Mouse (Mus musculus) neural tube, embryonic 15.5 days (tissue): ENCODE data around the gene Cebpe. TPM values are rescaled to one million over a fixed set of nuclear protein-coding genes. Genes with fewer than 3 reads are reported as not detected.

Experiments
- ATAC-seq: fragments of 200-750 bp; cut with Nextera tagmentation; 2 replicates; pipeline ENCODE4 v1.8.0; 2017; ENCODE audit warnings: mild to moderate bottlenecking, moderate TSS enrichment, moderate library complexity; ENCODE audit not compliant: low FRiP score
- H3K27ac ChIP-seq: fragments of 300-500 bp; sonication (generic); replicated peaks from 2 replicates; pipeline ENCODE4 v1.5.1; 2015; ENCODE audit warnings: mild to moderate bottlenecking, inconsistent platforms
- H3K27me3 ChIP-seq: fragments of 300-500 bp; sonication (generic); replicated peaks from 2 replicates; pipeline ENCODE4 v1.6.1; 2015; ENCODE audit warnings: inconsistent platforms
- H3K36me3 ChIP-seq: fragments of 300-500 bp; sonication (generic); 2 replicates; pipeline ENCODE4 v1.6.1; 2015; ENCODE audit warnings: inconsistent platforms
- H3K4me1 ChIP-seq: fragments of 300-500 bp; sonication (generic); 2 replicates; pipeline ENCODE4 v1.6.1; 2015; ENCODE audit warnings: inconsistent platforms
- H3K4me2 ChIP-seq: fragments of 300-500 bp; sonication (generic); 2 replicates; pipeline ENCODE4 v1.6.1; 2015; ENCODE audit warnings: inconsistent platforms, mild to moderate bottlenecking, moderate library complexity
- H3K4me3 ChIP-seq: fragments of 300-500 bp; sonication (generic); replicated peaks from 2 replicates; pipeline ENCODE4 v1.5.1; 2015; ENCODE audit warnings: mild to moderate bottlenecking, inconsistent platforms
- H3K9ac ChIP-seq: fragments of 300-500 bp; sonication (generic); replicated peaks from 2 replicates; pipeline ENCODE4 v1.6.1; 2015; ENCODE audit warnings: mild to moderate bottlenecking, inconsistent platforms
- H3K9me3 ChIP-seq: fragments of 300-500 bp; sonication (generic); replicated peaks from 2 replicates; pipeline ENCODE4 v1.6.1; 2016; ENCODE audit warnings: inconsistent platforms
- WGBS: fragments of 180-500 bp; shearing (Covaris S2); methylation state at CpG from one replicate; pipeline ENCODE4 v1.1.7; 2015; ENCODE audit warnings: mixed read lengths; 5-methylcytosine and 5-hydroxymethylcytosine counted together
- polyA plus RNA-seq: library from polyadenylated mRNA; unstranded; fragments of >200 nt; fragmentation: Nextera tagmentation; extraction: Ambion mirVana; gene quantifications from 2 replicates; pipeline ENCODE4 v1.2.1, GENCODE M21; 2015

Cebpe gene
- polyA plus RNA-seq, 1 experiment from 2014 or later, result 0.12 TPM

DNA sequence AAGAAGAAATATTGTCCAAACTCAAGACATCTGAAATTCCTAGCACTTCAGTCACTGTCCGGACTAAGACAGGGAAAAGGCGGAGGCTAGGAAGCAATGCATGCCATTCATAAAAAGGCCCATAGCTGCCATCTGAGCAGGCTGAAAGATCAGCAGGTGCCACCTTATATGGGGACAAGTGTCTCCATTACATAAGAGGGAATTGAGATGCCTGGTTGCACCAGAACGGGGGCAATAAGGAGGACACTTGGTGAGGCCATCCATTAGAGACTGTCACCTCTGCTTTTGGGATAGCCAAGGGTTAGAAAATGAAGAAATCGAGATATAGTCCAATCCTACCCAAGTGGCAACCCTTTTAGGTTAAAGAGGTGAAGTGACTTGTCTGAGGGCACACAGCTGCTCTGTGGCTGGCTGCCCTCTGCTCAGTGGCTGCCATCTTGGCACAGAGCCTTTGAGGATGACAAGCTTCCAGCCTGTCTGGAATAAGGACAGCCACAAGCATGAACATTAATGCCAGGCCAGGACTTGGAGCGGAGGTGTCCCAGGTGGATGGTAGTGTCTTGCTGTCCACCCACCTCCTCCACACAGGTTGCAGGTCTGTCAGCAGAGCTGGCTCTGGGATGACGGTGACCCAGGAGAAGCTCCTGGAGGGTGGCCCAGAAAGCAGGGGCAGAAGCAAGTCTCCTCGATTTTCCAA lies 8.8 kb upstream of the Cebpe start:
- ATAC-seq, result no peak
- H3K9ac ChIP-seq, result no peak overlapping the region
- 88% methylated on average over 7 of the region's 7 CpGs for WGBS

DNA sequence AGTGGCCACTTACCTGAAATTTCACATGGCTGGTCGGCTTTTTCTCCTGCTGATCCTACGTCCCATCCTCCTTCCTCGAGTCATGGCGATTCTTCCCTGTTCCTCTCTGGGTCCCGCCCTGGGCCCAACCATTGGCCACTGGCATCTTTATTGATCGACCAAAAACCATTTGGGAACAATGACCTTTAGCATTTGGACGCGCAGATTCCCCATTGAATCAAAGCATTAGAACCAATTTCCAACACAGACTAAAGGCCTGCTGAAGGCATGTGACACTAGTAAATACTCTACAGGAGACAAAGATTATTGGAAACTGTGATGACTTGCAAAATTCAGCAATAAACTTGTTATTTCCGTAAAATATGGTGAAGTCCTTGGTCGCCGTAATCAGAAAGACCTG lies 8.1 kb upstream of the Cebpe start:
- Histone ChIP-seq H3K27ac (no peak overlapping the region), H3K36me3 (no peaks in the 10 kb centered on the region), H3K4me2 (no peak overlapping the region), H3K9ac (no peak overlapping the region), H3K9me3 (no peaks in the 10 kb centered on the region), H3K27me3 (no peaks in the 10 kb centered on the region), H3K4me3 (no peak overlapping the region), H3K4me1 (peaks cover 4% of the 10 kb centered on the region)
- ATAC-seq, result no peak
- 95% methylated on average over 11 of the region's 11 CpGs for WGBS

More for the DNA sequence above, 8.8 kb upstream of the Cebpe start:
- H3K9me3 ChIP-seq, result no peaks in the 10 kb centered on the region
- no peak overlapping the region for H3K27ac ChIP-seq
- H3K4me3 ChIP-seq, result no peak overlapping the region
- H3K4me1 ChIP-seq, result no peaks in the 10 kb centered on the region
- H3K27me3 ChIP-seq, result no peaks in the 10 kb centered on the region
- no peak overlapping the region for H3K4me2 ChIP-seq
- H3K36me3 ChIP-seq, result no peaks in the 10 kb centered on the region

DNA sequence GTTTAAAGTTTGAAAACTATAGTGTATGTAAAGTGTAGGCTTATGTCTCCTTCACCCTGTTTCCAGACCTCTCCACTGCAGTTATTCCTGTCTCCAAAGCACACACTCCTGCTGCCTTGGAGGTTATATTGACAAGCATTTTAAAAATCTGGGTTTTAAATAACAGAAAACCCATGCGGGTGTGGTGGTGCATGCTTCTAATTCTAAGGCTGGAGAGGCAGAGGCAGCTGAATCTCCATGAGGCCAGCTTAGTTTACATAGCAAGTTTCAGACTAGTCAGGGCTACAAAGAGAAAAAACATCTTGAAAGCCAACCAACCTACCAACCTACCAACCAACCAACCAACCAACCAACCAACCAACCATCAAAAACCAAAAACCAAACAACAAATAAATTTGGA lies 3.4 kb upstream of the Cebpe start:
- Histone ChIP-seq H3K27me3 (no peaks in the 10 kb centered on the region), H3K4me2 (peak overlapping the region; percentile 78), H3K4me3 (no peak overlapping the region; the same call in 1 of the 2 replicates), H3K36me3 (no peaks in the 10 kb centered on the region), H3K9ac (peak overlapping the region; percentile 51; the same call in 1 of the 2 replicates), H3K9me3 (no peaks in the 10 kb centered on the region), H3K4me1 (peaks cover 12% of the 10 kb centered on the region), H3K27ac (0 out of 2 replicates have a peak overlapping the region, but pooled peaks have one; percentile 70)
- ATAC-seq, result no peak
- WGBS, result 79% methylated on average over 1 of the region's 1 CpGs

DNA sequence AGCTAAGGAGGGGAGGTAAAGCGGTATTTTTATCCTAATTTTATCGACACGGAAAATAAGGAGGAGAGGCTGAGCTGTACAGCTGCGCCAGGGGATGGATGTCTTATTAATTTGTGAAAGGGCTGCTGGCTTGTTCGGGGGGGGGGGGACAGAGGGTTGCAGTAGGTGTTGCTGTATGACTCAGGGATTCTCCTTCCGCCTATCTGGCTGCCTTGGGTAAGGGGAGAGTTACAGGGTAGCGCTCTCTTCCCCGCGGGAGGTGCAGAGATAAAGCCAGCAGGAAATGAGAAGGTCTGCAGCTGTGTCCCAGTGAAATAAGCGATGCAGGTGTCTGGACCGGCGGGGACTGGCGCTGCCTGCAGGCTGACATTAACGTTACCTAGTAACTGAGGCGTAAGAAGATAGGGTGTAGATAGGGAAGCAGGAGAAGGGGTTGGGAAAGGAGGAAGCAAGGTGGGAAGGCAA lies 2.7 kb upstream of the Cebpe start:
- no peaks in the 10 kb centered on the region for H3K27me3 ChIP-seq
- peak overlapping the region; percentile 78 for H3K4me2 ChIP-seq
- WGBS, result 2% methylated on average over 15 of the region's 15 CpGs
- peak overlapping the region; percentile 70 for H3K27ac ChIP-seq
- peak overlapping the region; percentile 47 for H3K4me3 ChIP-seq
- peak overlapping the region; percentile 51 for H3K9ac ChIP-seq
- peaks cover 12% of the 10 kb centered on the region for H3K4me1 ChIP-seq
- peak; percentile 74 for ATAC-seq
- no peaks in the 10 kb centered on the region for H3K36me3 ChIP-seq
- no peaks in the 10 kb centered on the region for H3K9me3 ChIP-seq

DNA sequence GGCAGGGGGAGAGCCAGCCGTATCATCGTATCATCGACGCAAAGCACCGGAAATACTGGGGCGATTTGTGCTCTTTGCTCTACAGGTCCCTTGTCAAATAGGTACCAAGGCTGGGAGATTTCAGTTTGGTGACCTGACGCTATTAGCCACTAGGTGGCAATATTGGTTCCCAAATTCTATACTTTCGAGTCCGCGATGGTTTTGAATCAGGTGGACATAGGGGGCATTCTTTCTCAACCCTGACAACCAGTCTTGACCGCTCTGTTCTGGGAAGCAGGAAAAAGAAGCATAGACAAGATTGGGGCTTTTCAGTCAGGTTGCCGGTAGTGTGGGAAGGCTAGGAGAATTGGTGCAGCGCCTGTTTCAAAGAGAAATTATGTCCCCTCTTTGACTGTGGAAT lies 2.1 kb upstream of the Cebpe start:
- Histone ChIP-seq H3K9me3 (no peaks in the 10 kb centered on the region), H3K9ac (peak overlapping the region; percentile 51), H3K4me2 (peak overlapping the region; percentile 78), H3K27me3 (no peaks in the 10 kb centered on the region), H3K4me3 (peak overlapping the region; percentile 47), H3K36me3 (no peaks in the 10 kb centered on the region), H3K27ac (peak overlapping the region; percentile 70), H3K4me1 (peaks cover 12% of the 10 kb centered on the region)
- peak; percentile 82 for ATAC-seq
- WGBS, result under 1% methylated on average over 13 of the region's 13 CpGs

DNA sequence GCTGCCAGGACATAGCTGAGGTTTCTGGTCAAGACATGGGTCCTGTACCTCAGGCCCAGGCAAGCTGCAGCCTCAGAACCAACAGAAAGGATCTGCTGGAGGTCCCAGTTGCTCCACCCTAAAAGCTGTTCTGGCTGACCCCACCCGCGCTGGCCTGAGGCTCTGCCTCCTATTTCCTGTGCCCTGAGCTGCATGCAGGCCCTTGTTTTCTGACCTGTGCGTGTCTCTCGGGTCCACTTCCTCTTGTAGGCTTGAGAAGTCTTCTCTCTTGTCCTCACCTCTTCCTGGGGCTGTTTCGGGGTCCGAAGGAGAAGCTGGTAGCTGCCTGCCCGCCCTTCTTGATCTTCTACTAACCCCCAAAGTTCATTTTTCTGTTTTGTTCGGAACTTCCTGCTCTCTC lies 887 bp upstream of the Cebpe start:
- peaks cover 12% of the 10 kb centered on the region for H3K4me1 ChIP-seq
- H3K9me3 ChIP-seq, result no peaks in the 10 kb centered on the region
- H3K27ac ChIP-seq, result no peak overlapping the region
- H3K36me3 ChIP-seq, result no peaks in the 10 kb centered on the region
- no peak for ATAC-seq
- 79% methylated on average over 8 of the region's 8 CpGs for WGBS
- H3K9ac ChIP-seq, result no peak overlapping the region
- no peaks in the 10 kb centered on the region for H3K27me3 ChIP-seq
- H3K4me2 ChIP-seq, result no peak overlapping the region
- no peak overlapping the region for H3K4me3 ChIP-seq

DNA sequence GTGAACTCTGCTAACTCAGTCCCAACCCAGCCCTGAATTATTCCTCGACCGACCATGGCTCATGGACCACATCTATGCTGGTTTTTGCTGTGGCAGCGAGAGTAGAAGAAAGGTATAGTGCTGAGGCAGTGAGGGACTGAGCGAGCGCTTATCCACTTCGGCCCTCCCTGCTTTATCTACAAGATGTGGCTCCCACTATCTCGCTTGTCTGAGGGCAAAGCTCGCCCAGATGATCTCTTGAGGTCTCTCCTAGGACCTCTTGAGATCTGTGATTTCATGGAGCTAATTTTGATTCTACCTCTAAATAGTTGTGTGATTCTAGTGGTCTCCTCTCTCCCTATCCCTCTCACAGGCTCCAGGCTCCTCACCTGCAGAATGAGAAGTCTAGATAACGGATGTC lies 2.9 kb downstream of the Cebpe start:
- Histone ChIP-seq H3K27ac (no peak overlapping the region), H3K9ac (no peak overlapping the region), H3K4me2 (no peak overlapping the region), H3K36me3 (no peaks in the 10 kb centered on the region), H3K4me3 (no peak overlapping the region), H3K9me3 (no peaks in the 10 kb centered on the region), H3K27me3 (no peaks in the 10 kb centered on the region), H3K4me1 (peaks cover 2% of the 10 kb centered on the region; the same call in 1 of the 2 replicates)
- WGBS, result 88% methylated on average over 9 of the region's 9 CpGs
- no peak for ATAC-seq

DNA sequence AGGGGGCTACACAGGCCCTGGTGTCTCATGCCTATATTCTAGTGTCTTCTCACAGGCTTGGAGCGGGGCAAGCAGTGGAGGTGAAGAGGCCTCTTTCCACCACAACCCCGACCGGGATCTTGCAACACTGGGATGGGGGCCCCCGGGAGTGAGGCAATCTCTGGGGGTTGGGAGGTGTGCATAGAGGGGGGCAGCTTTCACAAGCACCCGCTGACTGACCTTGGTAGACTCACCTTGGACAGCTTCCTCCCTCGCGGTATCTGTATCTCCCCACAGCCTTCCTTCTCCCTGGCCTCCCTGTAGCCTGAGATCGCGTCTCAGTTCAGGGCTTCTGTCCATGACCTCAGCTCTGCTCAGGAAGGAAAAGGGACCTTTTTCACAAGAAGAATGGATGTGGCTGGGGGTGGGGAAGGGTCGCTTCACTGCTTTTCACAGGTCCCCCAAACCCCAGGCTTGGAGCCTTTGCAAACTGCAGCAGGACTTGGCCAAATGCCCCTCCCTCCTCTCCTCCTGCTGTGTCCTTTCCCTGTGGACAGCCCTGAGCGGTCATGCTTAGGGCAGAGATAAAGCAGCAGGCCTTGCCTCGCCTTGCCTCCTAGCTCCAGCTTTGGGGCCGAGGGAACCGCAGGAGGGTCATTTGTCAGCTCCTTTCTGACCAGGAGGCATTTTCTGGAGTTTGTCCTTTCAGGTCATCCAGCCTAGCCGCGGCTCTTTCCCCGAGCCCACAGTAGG lies 5.2 kb downstream of the Cebpe start:
- no peaks in the 10 kb centered on the region for H3K9me3 ChIP-seq
- H3K27me3 ChIP-seq, result 0 out of 2 replicates have a peak, but pooled peaks cover 12% of the 10 kb centered on the region
- no peak overlapping the region for H3K4me2 ChIP-seq
- H3K9ac ChIP-seq, result no peak overlapping the region
- H3K27ac ChIP-seq, result no peak overlapping the region
- no peak overlapping the region for H3K4me3 ChIP-seq
- H3K4me1 ChIP-seq, result no peaks in the 10 kb centered on the region
- ATAC-seq, result no peak
- WGBS, result 69% methylated on average over 17 of the region's 17 CpGs
- H3K36me3 ChIP-seq, result no peaks in the 10 kb centered on the region

DNA sequence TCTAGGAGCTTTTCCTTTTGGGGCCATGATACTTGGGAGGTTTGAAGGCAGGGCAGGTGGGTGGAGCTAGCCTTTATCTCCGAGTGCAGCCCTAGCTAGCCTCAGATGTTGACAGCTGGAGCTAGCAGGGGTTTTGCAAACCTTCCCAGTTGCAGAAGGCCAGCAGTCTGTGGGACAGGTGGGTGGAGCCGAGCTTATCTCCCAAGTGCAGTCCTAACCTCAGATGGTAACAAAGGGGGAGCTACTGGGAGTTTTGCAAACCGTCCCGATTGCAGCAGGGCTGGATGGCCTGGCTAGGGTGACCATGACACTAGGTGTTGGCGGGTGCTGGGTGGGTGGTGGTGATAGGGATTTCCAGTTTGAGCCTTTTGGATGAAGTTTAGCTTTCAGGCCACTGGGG lies 6.1 kb downstream of the Cebpe start:
- whole genome bisulfite sequencing, result 59% methylated on average over 5 of the region's 5 CpGs
- no peak for ATAC-seq
- Histone ChIP-seq H3K27me3 (0 out of 2 replicates have a peak, but pooled peaks cover 12% of the 10 kb centered on the region), H3K4me3 (no peak overlapping the region), H3K4me2 (no peak overlapping the region), H3K36me3 (no peaks in the 10 kb centered on the region), H3K4me1 (no peaks in the 10 kb centered on the region), H3K9ac (no peak overlapping the region), H3K9me3 (no peaks in the 10 kb centered on the region), H3K27ac (no peak overlapping the region)

DNA sequence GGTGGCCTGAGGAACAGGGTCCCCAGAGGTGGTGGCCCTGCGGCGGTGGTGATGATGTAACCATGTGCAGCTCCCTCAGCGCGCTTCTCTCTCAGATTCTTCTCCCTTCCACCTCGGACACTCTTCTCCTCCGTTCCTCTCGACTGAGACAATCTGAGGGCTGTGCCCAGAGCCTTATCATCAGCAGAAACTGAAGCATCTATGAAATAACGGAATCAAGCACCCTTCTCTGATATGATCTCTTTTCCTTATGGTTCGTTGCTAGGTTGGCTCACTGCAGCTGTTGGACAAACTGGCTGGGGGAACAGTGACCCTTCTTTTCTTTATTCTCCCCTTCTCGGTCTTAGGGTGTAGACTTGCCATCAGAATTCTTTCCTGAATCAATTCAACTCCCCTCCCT lies 8.8 kb downstream of the Cebpe start:
- no peaks in the 10 kb centered on the region for H3K36me3 ChIP-seq
- no peaks in the 10 kb centered on the region for H3K4me1 ChIP-seq
- H3K4me2 ChIP-seq, result no peak overlapping the region
- H3K27ac ChIP-seq, result no peak overlapping the region
- no peak overlapping the region for H3K4me3 ChIP-seq
- no peak for ATAC-seq
- 0 out of 2 replicates have a peak, but pooled peaks cover 12% of the 10 kb centered on the region for H3K27me3 ChIP-seq
- H3K9ac ChIP-seq, result no peak overlapping the region
- WGBS, result 69% methylated on average over 10 of the region's 10 CpGs
- H3K9me3 ChIP-seq, result no peaks in the 10 kb centered on the region

DNA sequence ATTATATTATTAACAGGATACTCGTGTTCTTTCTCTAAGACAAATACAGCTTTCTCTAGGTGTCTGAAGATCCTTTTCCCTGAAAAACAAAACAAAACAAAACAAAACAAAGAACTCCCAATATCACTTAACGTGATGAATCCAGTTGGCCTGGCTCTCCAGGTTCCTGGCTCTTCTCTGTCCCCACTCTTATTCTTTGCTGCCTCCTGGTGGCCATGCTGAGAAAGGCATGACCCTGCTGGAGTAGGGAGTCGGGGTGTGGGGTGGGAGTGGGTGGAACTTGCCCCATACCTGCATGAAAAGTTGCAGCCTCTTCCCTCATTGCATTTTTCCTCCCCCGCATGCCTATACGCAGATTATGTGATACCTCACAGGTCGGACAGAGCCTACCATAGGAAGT lies 10.7 kb downstream of the Cebpe start:
- ATAC-seq, result peak; percentile 66; the same call in 1 of the 2 replicates
- Histone ChIP-seq H3K36me3 (no peaks in the 10 kb centered on the region), H3K27me3 (0 out of 2 replicates have a peak, but pooled peaks cover 12% of the 10 kb centered on the region), H3K4me3 (no peak overlapping the region), H3K4me1 (no peaks in the 10 kb centered on the region), H3K4me2 (no peak overlapping the region), H3K9ac (no peak overlapping the region), H3K9me3 (no peaks in the 10 kb centered on the region), H3K27ac (no peak overlapping the region)
- WGBS, result 9% methylated on average over 6 of the region's 6 CpGs

DNA sequence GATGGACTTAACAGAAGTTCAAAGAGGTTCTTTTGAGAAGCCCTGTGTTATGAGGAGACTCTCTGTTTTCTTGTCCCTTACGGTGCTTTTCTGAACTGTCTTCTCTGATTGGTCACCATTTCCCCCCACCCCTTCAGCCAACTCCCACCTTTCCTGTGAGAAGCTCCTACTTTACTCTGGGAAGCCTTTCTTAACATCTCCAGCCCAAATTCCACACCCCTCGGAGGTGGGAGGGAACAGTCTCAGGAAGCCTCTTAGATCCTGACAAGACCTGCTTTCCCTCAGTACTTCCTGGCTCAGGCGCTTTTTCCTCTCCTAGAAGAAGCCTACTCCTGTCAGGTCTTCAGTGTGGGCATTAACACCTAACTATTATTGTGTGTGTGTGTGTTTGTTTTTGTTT lies 12.4 kb downstream of the Cebpe start:
- Histone ChIP-seq H3K36me3 (no peaks in the 10 kb centered on the region), H3K4me1 (no peaks in the 10 kb centered on the region), H3K4me2 (no peak overlapping the region), H3K27me3 (0 out of 2 replicates have a peak, but pooled peaks cover 12% of the 10 kb centered on the region), H3K9me3 (no peaks in the 10 kb centered on the region), H3K9ac (no peak overlapping the region), H3K4me3 (no peak overlapping the region), H3K27ac (no peak overlapping the region)
- ATAC-seq, result no peak
- 49% methylated on average over 3 of the region's 3 CpGs for WGBS
